Mouse (Mus musculus) frontal cortex, postnatal 10 days (tissue): ENCODE measurements at regions not wholly inside any gene's neighbourhood (a gene's known extent, or its start where the extent isn't known, plus 50 kb on each side); places are given as distances from the start of the nearest gene placed in this dataset.

Experiments
- DNase-seq, 2 experiments: peaks; one replicate each; pipeline ENCODE4 v3.0.0; 2022; ENCODE audit warnings: low spot score in 2 of 2, mixed read lengths in 1 of 2

DNA sequence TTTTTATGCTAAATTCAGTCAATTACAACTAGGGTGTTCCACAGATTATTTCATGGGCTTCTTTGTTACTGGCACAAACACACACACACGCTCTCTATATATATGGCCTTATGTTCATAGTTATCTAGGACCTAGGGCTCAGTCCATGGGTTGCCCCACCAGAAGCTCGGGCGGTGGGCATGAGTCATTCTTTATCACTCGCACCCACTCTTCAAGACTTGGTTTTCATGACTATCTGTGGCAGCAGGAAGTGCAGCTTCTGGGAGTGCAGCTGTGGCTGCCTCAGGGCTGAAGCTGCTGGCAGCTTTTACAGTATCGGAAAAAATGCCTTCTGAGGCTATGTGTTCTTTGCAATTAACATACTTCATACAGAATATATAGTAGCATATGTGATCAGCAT lies 198.7 kb downstream of the Ipo11 start:
- no peak for DNase-seq

GRCm38 (mm10) chr13:106734323-106734722 lies 202.4 kb downstream of the Ipo11 start:
- DNase-seq = peak in 1 of 2 experiments; percentile 14

- no peak for DNase-seq
Observed at GRCm38 (mm10) chr13:106732906-106733305, 203.9 kb downstream of the Ipo11 start.

DNA sequence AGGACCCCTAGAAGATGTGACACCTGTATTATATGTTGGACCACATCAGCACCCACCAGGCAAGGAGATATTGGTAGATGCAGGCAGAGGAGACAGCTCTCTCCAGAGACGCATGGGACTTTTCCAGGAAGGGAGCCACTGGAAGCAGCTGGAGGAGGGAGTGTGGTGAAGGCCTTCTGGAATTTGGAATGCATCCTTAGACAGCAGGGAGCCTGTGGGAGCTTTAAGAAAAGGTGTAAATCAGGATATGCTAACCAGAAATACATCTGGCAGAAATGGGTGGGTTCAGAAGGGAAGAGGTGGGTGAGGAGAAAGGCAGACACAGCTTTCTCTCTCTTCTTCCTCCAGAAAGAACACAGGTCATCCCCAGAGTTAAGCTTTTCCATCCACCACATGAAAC lies 213.4 kb downstream of the Ipo11 start:
- no peak for DNase-seq

DNA sequence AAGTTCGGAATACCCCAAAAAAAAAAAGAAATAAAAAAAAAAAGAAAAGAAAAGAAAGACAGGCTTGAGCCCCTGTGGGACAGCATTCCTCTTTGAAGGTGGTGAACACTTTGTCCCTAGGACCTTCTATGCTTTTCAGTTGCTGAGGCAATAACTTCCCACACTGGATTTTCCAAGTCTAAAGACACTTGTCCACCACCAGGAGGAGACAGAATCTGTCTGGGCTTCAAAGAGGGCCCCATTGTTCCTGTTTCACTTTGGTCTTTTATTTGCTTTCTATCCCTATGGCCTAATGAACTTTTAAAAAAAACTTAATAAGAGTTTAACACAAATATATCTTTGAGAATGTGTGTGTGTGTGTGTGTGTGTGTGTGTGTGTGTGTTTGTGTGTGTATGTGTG lies 215.6 kb downstream of the Ipo11 start:
- no peak for DNase-seq

DNA sequence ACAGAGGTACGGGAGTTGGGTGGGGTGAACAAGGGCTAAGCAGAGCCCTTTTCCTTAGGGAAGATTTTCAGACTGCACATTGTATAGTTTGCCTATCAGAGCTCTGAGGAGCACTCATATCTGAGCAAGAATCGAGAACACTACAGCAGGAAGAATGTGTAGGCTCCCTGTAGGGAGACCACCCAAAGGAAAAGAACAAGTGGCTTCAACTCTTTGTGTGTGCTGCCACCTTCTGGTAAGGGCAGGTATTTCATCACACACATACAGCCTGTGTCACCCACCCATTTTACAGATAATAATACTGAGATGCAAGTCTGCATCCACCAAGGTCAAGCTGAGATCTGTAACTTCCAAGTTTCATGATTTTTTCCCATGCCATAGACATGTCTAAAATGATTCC lies 221.0 kb downstream of the Ipo11 start:
- DNase-seq = no peak

DNA sequence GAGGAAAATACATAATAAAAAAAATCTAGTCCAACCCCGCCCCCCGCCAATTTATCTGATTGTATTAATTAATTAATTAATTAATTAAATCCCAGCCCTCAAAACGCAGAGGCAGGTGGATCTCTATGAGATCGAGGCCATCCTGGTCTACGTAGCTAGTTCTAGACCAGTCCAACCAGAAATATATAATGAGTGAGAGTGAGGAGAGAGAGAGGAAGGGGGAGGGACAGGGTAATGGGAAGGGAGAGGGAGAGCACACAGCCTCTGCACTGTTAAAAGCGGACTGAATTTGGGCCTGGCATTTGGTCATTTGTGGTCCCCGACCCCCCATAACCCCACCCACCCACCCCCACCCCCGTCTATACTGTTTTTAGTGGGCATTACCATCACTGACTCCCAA lies 221.5 kb downstream of the Ipo11 start:
- no peak for DNase-seq

GRCm38 (mm10) chr13:106710580-106710979 lies 226.2 kb downstream of the Ipo11 start:
- no peak for DNase-seq

- no peak for DNase-seq
Observed at GRCm38 (mm10) chr13:106700376-106700775, 236.4 kb downstream of the Ipo11 start.

DNA sequence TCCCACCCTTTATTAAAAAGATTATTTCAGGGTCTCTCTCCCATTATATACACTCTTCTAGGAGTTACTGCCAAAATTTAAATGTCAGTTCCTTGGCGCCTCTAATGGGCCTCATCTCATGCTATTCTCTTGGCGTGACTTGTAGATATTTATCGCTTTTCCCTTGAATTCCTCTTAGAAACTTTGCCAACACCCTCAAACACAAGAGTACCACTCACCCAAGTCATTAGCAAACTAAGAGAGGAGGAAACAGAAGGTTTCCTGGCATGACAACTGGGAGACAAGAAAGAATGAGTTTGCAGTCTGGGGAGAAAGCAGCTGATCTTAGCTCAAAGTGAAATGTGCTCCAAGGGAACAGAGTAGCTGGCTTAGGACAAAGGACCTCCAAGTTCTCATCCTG lies 236.8 kb downstream of the Ipo11 start:
- no peak for DNase-seq

- DNase-seq = no peak
Observed at GRCm38 (mm10) chr13:106691787-106692571, 244.8 kb downstream of the Ipo11 start.

DNA sequence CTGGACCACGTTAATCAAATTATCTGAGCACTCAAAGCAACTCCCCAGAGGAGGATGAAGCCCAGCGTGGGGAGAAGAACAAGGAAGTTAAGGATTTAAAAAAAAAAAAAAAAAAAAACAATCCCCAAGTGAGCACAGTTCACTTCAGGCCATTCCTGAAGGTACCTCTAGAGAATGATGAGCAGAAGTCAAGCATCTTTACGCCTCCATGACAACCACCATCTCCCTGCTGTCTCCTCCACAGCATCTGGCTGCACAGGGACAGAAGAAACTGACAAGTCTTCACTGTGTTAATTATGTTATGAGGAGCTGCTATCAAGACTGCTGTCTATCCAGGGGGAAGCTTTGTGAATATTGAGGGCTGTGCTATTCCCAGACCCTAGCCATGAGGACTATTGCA lies 246.6 kb downstream of the Ipo11 start:
- DNase-seq = no peak

DNA sequence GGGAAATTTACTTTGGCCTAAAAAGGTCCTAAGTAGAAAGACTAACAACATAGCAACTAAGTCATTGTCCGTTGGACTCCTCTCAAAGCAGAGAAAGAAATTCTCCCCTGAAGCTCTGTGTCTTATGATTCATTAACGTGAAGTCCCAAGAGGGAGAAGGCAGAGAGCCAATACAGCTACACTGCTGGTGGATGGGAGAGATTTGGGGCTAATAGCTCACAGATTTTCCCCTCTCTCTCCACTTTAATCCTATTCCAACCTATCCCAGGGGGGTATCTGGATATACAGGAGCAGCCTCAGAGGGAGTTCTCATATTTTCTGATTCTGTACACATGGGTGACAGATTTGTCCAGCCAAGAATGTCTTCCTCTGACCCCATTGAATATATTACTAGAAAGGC lies 247.1 kb downstream of the Ipo11 start:
- DNase-seq = no peak

DNA sequence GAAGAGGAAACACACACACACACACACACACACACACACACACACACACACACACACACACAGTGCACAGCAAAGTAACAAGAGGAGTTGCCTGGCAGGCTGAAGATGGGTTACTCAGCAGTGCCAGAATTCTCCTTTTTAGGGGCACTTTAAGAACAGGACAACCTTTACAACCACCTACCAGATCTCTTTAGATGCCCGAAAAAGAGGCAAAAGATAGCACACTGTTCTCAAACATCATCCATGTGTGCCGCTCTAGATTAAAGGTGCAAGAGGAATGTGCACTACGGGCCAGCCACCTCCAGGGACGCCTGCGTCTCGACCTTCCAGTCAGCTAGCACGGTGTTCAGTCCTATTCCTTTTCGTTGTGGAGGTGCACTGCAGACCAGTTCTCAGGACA lies 247.7 kb downstream of the Ipo11 start:
- no peak for DNase-seq

- no peak for DNase-seq
Observed at GRCm38 (mm10) chr13:106669665-106670064, 267.1 kb downstream of the Ipo11 start.

- no peak for DNase-seq
Observed at GRCm38 (mm10) chr13:106662195-106662594, 274.6 kb downstream of the Ipo11 start.

- no peak for DNase-seq
Observed at GRCm38 (mm10) chr13:106649363-106649762, 287.4 kb downstream of the Ipo11 start.

DNA sequence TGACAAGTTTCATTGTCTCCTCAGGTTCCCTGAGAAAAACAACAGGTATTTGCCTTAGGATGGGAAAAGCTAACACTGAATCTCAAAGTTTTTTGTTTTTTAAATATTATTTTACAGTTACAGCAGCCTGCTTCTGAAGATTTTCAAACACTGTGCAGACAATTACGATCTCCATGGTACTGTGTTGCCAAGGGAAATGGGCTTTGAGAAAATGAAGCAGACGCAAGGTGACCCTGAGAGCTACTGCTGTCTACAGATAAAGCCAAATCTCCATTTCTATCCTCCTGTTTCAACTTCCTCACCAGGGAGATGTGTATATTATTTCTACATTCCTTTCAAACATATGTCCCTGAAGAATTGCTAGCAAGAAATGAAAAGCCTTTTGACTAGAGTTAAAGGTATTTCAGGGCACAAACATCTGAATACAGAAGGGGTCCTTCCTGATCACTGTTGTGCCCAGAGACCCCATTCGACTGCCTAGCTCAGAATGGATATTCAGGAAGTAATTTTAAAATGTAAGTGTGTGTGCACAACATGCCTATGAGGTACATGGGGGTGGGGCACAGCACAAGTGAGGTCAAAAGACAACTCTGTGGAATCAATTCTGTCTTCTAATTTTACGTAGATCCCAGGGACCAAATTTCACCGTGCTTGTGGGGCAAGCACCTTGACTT lies 293.3 kb downstream of the Ipo11 start:
- no peak for DNase-seq

DNA sequence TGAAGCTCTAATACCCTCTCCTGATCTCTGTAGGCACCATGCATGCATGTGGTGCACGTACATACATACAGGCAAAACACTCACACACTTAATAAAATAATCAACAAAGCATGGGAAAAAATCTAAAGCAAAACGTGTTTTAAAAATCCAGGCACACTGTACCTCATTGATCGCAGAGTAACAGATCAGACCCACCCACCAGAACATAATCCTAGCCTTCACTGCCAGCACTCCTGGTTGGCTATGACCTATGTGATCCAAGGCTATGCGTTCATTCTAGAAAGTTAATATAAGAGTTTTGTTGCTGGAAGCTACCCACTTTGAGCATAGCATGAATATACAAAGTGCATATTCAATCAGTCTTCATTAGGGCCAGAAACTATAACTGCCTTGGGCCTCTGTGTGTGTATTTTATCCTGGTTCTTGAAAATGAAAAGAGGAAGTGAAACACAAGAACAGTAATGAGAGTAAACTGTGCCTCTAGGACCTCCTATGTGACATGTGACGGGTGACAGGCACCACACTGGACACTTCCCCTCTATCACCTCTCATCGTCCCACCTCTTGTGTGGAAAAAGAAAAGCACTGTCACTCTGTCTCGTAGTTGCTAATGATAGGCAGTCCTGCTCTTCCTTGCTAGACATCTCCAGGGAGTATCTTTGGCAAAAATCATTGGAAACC lies 297.9 kb downstream of the Ipo11 start:
- DNase-seq = no peak

DNA sequence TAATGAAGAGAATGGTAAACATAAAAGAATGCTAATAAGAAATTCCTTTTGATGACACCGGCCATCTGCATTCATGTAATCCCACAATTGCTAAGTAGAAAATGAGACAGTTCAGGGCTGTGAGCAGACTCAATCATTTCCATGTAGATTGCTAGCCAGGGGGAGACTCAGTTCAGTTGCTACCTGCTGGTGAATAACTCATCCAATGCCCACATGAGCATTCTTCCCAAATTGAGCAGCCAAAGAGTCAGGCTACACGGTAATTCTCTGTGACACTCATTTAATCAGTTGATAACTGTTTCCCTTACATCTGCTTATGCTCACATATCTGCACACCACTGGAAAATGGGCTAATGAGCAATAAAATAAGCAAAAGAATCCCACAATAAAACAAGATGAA lies 345.0 kb downstream of the Ipo11 start:
- DNase-seq = no peak

- DNase-seq = no peak
Observed at GRCm38 (mm10) chr13:106567658-106568359, 368.9 kb downstream of the Ipo11 start.

- DNase-seq = no peak
Observed at GRCm38 (mm10) chr13:106562588-106562987, 374.2 kb downstream of the Ipo11 start.
